Comparison of ENCODE assay signal across 18 mouse cellular contexts in the genomic region with DNA sequence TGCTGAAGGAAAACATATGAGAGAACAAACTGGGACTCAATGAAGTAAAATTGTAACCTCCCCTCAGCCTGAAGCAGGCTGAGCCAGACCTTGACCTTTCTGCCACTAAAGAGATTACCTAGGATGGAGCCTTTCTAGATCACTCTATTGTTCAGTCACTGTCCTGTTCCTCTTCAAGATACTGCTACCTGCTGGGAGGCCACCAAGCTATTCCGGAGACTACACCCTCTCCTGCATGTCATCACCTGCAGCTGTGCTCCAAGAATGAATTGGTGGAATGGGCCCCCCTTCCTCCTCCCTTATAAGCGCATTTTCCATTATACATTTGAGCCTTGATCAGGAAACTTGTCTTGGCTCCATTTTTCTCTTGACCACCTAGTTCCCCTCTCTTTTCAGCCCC.
"Had no signal": no experiment of that assay in that cellular context is flagged by ENCODE, and none has a peak within 500 bp of the region (broad histone marks: within the 10 kb centered on the region; RNA-seq: fewer than 3 reads in every experiment).

No protein-coding gene starts in this region.

- DNase-seq: cerebellum, postnatal 10 days; cerebellum, postnatal 14 days; cerebellum, postnatal 25 days; cerebellum, postnatal 36 days; embryo, embryonic 11 days; forebrain, postnatal 0 days; gastrocnemius, adult 2 months; gastrocnemius, postnatal 10 days; gastrocnemius, postnatal 14 days; gastrocnemius, postnatal 25 days; gastrocnemius, postnatal 36 days; heart, adult 11 months; heart, adult 18-20 months; heart, adult 2 months had no signal

- ATAC-seq: forebrain, embryonic 13.5 days; forebrain, embryonic 14.5 days; forebrain, embryonic 15.5 days; forebrain, embryonic 16.5 days; forebrain, postnatal 0 days had no signal
